8 mouse cellular contexts compared by ENCODE assay signal in genomic region chr9:20642896-20643466, GRCm38 (mm10). TPM values are rescaled to one million over a fixed set of nuclear protein-coding genes. Genes with fewer than 3 reads are reported as not detected.
DNase-seq lines count a peak whose midpoint lies in the region; ATAC-seq and TF ChIP-seq lines count a peak whose summit lies in the region.

No protein-coding gene starts in this region.

- H3K27ac ChIP-seq in forebrain, embryonic 11.5 days (ENCODE audit: low read depth, low read length) = peak overlapping the region; percentile 83
- peak overlapping the region; percentile 95 for H3K27ac ChIP-seq in heart, postnatal 0 days (ENCODE audit: low read depth)
- H3K27ac ChIP-seq in lung, embryonic 15.5 days = peak overlapping the region; percentile 98
- no peak overlapping the region for H3K27ac ChIP-seq in olfactory bulb, adult 2 months (ENCODE audit: insufficient read depth, low read depth, low read length)

- TF ChIP-seq EP300 in heart, postnatal 0 days (IDR thresholded peaks at IDR 0.05; ENCODE audit: low read depth) = no peak

- peaks cover 2% of the 10 kb centered on the region; the same call in 1 of the 2 replicates for H3K36me3 ChIP-seq in forebrain, embryonic 11.5 days (ENCODE audit: control insufficient read depth, insufficient read depth, low read length)
- peaks cover 22% of the 10 kb centered on the region for H3K36me3 ChIP-seq in heart, postnatal 0 days (replicated peaks; ENCODE audit: control insufficient read depth, insufficient read depth, low read length)
- peaks cover 34% of the 10 kb centered on the region; the same call in 1 of the 2 replicates for H3K36me3 ChIP-seq in lung, embryonic 15.5 days

- peak overlapping the region; percentile 86 for H3K4me3 ChIP-seq in forebrain, embryonic 11.5 days (ENCODE audit: low read depth, low read length)
- H3K4me3 ChIP-seq in heart, postnatal 0 days (ENCODE audit: low read depth, low read length) = peak overlapping the region; percentile 93
- peak overlapping the region; percentile 63 for H3K4me3 ChIP-seq in lung, embryonic 15.5 days
- peak overlapping the region; percentile 80 for H3K4me3 ChIP-seq in olfactory bulb, adult 2 months (ENCODE audit: insufficient read depth, low read depth, low read length)

- H3K9ac ChIP-seq in forebrain, embryonic 11.5 days (ENCODE audit: low read length) = peak overlapping the region; percentile 43
- H3K9ac ChIP-seq in heart, postnatal 0 days (replicated peaks; ENCODE audit: low read depth, low read length) = peak overlapping the region; percentile 95
- H3K9ac ChIP-seq in lung, embryonic 15.5 days = peak overlapping the region; percentile 75

- H3K9me3 ChIP-seq in forebrain, embryonic 11.5 days (ENCODE audit: control insufficient read depth, low read length) = no peaks in the 10 kb centered on the region
- no peaks in the 10 kb centered on the region for H3K9me3 ChIP-seq in heart, postnatal 0 days (replicated peaks; ENCODE audit: control insufficient read depth, low read length)
- H3K9me3 ChIP-seq in lung, embryonic 15.5 days = no peaks in the 10 kb centered on the region

- DNase-seq in ES-CJ7 (ENCODE audit: low read depth, low spot score) = peak; percentile 95
- peak; percentile 96 for DNase-seq in brain, embryonic 14.5 days (ENCODE audit: low read depth)
- peak; percentile 89 for DNase-seq in forebrain, embryonic 11.5 days (ENCODE audit: low spot score)
- peak; percentile 97 for DNase-seq in heart, postnatal 0 days (ENCODE audit: low spot score)
- peak; percentile 90 to 92 for DNase-seq in kidney, postnatal 36 days
- peak; percentile 88 to 93 for DNase-seq in thymus, postnatal 36 days

- H3K4me2 ChIP-seq in forebrain, embryonic 11.5 days (ENCODE audit: low read depth, low read length, severe bottlenecking) = peak overlapping the region; percentile 94
- peak overlapping the region; percentile 80 for H3K4me2 ChIP-seq in heart, postnatal 0 days (ENCODE audit: low read depth, low read length)
- H3K4me2 ChIP-seq in lung, embryonic 15.5 days = peak overlapping the region; percentile 95

- peaks cover 8% of the 10 kb centered on the region for H3K4me1 ChIP-seq in forebrain, embryonic 11.5 days (replicated peaks; ENCODE audit: control insufficient read depth, insufficient read depth, low read length)
- H3K4me1 ChIP-seq in heart, postnatal 0 days (ENCODE audit: control insufficient read depth, insufficient read depth) = peaks cover 19% of the 10 kb centered on the region
- peaks cover 31% of the 10 kb centered on the region for H3K4me1 ChIP-seq in lung, embryonic 15.5 days
- peaks cover 17% of the 10 kb centered on the region for H3K4me1 ChIP-seq in olfactory bulb, adult 2 months (ENCODE audit: control insufficient read depth, insufficient read depth, low read length)

- peak; percentile 88 for ATAC-seq in forebrain, embryonic 11.5 days (replicated peaks; ENCODE audit: low FRiP score)
- peak; percentile 85 for ATAC-seq in heart, postnatal 0 days (ENCODE audit: insufficient read depth, low read depth)
- ATAC-seq in lung, embryonic 15.5 days (ENCODE audit: borderline replicate concordance, extremely low read depth, low FRiP score, low TSS enrichment) = peak; percentile 86

- TF ChIP-seq POLR2A in brain, embryonic 14.5 days (IDR thresholded peaks at IDR 0.05; ENCODE audit: borderline replicate concordance, extremely low read depth, insufficient read depth, insufficient read length, poor library complexity, severe bottlenecking) = 0 out of 2 replicates have a peak, but pooled peaks have one; percentile 2
- no peak for TF ChIP-seq POLR2A in olfactory bulb, adult 2 months (IDR thresholded peaks at IDR 0.05; ENCODE audit: insufficient read depth, low read depth, low read length)

- WGBS in forebrain, embryonic 11.5 days = under 1% methylated on average over 30 of the region's 30 CpGs
- under 1% methylated on average over 30 of the region's 30 CpGs for WGBS in heart, postnatal 0 days
- WGBS in lung, embryonic 15.5 days = under 1% methylated on average over 30 of the region's 30 CpGs
- under 1% methylated on average over 30 of the region's 30 CpGs for WGBS in olfactory bulb, adult 2 months

- H3K27me3 ChIP-seq in forebrain, embryonic 11.5 days (ENCODE audit: control insufficient read depth, insufficient read depth, low read length) = no peaks in the 10 kb centered on the region
- no peaks in the 10 kb centered on the region for H3K27me3 ChIP-seq in heart, postnatal 0 days (ENCODE audit: control insufficient read depth, insufficient read depth, low read length)
- no peaks in the 10 kb centered on the region for H3K27me3 ChIP-seq in lung, embryonic 15.5 days

- TF ChIP-seq CTCF in brain, embryonic 14.5 days (IDR thresholded peaks at IDR 0.05; ENCODE audit: borderline replicate concordance, extremely low read depth, insufficient read depth, insufficient read length) = no peak; the same call in 1 of the 2 replicates
- TF ChIP-seq CTCF in heart, postnatal 0 days (IDR thresholded peaks at IDR 0.05; ENCODE audit: low read depth) = 0 out of 2 replicates have a peak, but pooled peaks have one; percentile 19
- TF ChIP-seq CTCF in olfactory bulb, adult 2 months (IDR thresholded peaks at IDR 0.05; ENCODE audit: insufficient read depth, low read depth, low read length) = no peak

RNA-seq across cellular contexts. Expression of gene Ubl5, which starts 0.3 kb away (rescaled TPM):
- 360 and 463 TPM in 2 replicates for polyA plus RNA-seq in brain, embryonic 14.5 days (2012; rRNA removed)
- 350 and 401 TPM in 2 replicates for polyA plus RNA-seq in forebrain, embryonic 11.5 days (2014; fragmentation: Nextera tagmentation; extraction: Ambion mirVana)
- 223 and 238 TPM in 2 replicates for total RNA-seq in heart, postnatal 0 days (2014; rRNA removed; ENCODE audit: low replicate concordance)
- 389 and 407 TPM in 2 replicates for polyA plus RNA-seq in heart, postnatal 0 days (2015; fragmentation: Nextera tagmentation; extraction: Ambion mirVana)
- polyA plus RNA-seq in lung, embryonic 15.5 days (2015; fragmentation: Nextera tagmentation; extraction: Ambion mirVana) = 369 and 383 TPM in 2 replicates
- polyA plus RNA-seq in olfactory bulb, adult 2 months (2012; ENCODE audit: insufficient read depth, insufficient read length, low replicate concordance, missing spikeins) = 162 TPM in 1 of 2 replicates, not detected in the other

RNA-seq across cellular contexts. Expression of gene Fbxl12, which starts 1.6 kb away (rescaled TPM):
- 34.7 and 40.0 TPM in 2 replicates for polyA plus RNA-seq in brain, embryonic 14.5 days (2012; rRNA removed)
- polyA plus RNA-seq in forebrain, embryonic 11.5 days (2014; fragmentation: Nextera tagmentation; extraction: Ambion mirVana) = 13.1 and 14.8 TPM in 2 replicates
- 15.6 and 20.8 TPM in 2 replicates for total RNA-seq in heart, postnatal 0 days (2014; rRNA removed; ENCODE audit: low replicate concordance)
- 12.7 and 13.0 TPM in 2 replicates for polyA plus RNA-seq in heart, postnatal 0 days (2015; fragmentation: Nextera tagmentation; extraction: Ambion mirVana)
- polyA plus RNA-seq in lung, embryonic 15.5 days (2015; fragmentation: Nextera tagmentation; extraction: Ambion mirVana) = 18.5 and 20.8 TPM in 2 replicates
- polyA plus RNA-seq in olfactory bulb, adult 2 months (2012; ENCODE audit: insufficient read depth, insufficient read length, low replicate concordance, missing spikeins) = not detected in 2 replicates

RNA-seq across cellular contexts. Expression of gene Pin1, which starts 8.9 kb away (rescaled TPM):
- polyA plus RNA-seq in brain, embryonic 14.5 days (2012; rRNA removed) = 34.4 and 41.6 TPM in 2 replicates
- 63.0 and 72.5 TPM in 2 replicates for polyA plus RNA-seq in forebrain, embryonic 11.5 days (2014; fragmentation: Nextera tagmentation; extraction: Ambion mirVana)
- 26.9 and 30.7 TPM in 2 replicates for total RNA-seq in heart, postnatal 0 days (2014; rRNA removed; ENCODE audit: low replicate concordance)
- 40.2 and 40.7 TPM in 2 replicates for polyA plus RNA-seq in heart, postnatal 0 days (2015; fragmentation: Nextera tagmentation; extraction: Ambion mirVana)
- polyA plus RNA-seq in lung, embryonic 15.5 days (2015; fragmentation: Nextera tagmentation; extraction: Ambion mirVana) = 51.8 and 54.8 TPM in 2 replicates
- polyA plus RNA-seq in olfactory bulb, adult 2 months (2012; ENCODE audit: insufficient read depth, insufficient read length, low replicate concordance, missing spikeins) = not detected in 2 replicates

Comparison
In these comparisons a context has a peak if more than half of its experiments do, and no peak if none do; other contexts are left out.
1. H3K9ac ChIP-seq: peak in every context shown above with its lines; median percentile 95 in heart, postnatal 0 days; 75 in lung, embryonic 15.5 days; 43 in forebrain, embryonic 11.5 days.
2. RNA of gene Pin1, which starts 8.9 kb away (polyA plus RNA-seq): 63.0 to 72.5 TPM in forebrain, embryonic 11.5 days, 51.8 to 54.8 TPM in lung, embryonic 15.5 days, 40.2 to 40.7 TPM in heart, postnatal 0 days and 34.4 to 41.6 TPM in brain, embryonic 14.5 days; not detected in olfactory bulb, adult 2 months; every median in the first group is over 10 times any median in the second.
3. Peak in every context shown above with its lines, with median percentiles within 50 percentile points of each other: DNase-seq, ATAC-seq, H3K4me2 ChIP-seq and H3K4me3 ChIP-seq.